Mouse (Mus musculus): ENCODE results near the gene Glrx5.
A peak's percentile ranks its signal among the peaks of the same experiment; 100 is the strongest.

GRCm38 (mm10) chr12:105008752-105009178, 23.7 kb upstream of the Glrx5 start:
- TF ChIP-seq MAX (IDR thresholded peaks at IDR 0.05), result peak; percentile 84
- TF ChIP-seq CTCF (IDR thresholded peaks at IDR 0.05; ENCODE audit: control insufficient read depth, insufficient read depth, insufficient read length), result no peak
- no peak for TF ChIP-seq CEBPB (IDR thresholded peaks at IDR 0.05; ENCODE audit: low read depth)
